Mouse (Mus musculus): ENCODE measurements around the gene Bloc1s1.

GRCm38 (mm10) chr10:128947496-128947895 lies 23.7 kb upstream of the Bloc1s1 start:
- TF ChIP-seq POLR2A (IDR thresholded peaks at IDR 0.05; ENCODE audit: borderline replicate concordance, control insufficient read depth, low read depth, low read length) (no peak), CTCF (IDR thresholded peaks at IDR 0.05; ENCODE audit: control insufficient read depth, insufficient read depth, low read length) (no peak)

Measured in bone marrow, adult 2 months (tissue).